Mouse (Mus musculus): Measurements from ENCODE around the gene Kcnq1.

The Kcnq1 gene

GRCm38 (mm10) chr7:143461920-143462319 is 355.8 kb downstream of the Kcnq1 start:
- DNase-seq (ENCODE audit: low read depth, low spot score): no peak

DNA sequence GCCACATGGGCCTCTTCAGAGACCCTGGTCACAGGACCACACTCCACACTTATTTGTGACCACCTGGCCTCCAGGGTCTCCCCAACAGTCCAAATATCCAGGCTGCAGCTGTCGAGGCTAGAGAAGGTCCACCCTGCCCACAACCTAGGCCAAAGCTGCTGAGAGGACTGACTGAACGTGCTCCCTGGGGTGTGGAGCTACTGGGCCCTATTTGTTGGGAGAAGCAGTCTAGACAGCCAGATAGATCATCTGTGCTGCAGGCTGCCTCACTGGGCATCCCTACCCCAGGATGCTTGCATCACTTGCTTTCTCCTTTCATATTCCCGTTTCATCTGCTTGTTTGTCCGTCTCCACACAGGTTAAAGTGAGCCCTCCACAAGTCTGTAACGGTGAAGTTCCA is 356.4 kb downstream of the Kcnq1 start:
- no peak for DNase-seq (ENCODE audit: low read depth, low spot score)

DNA sequence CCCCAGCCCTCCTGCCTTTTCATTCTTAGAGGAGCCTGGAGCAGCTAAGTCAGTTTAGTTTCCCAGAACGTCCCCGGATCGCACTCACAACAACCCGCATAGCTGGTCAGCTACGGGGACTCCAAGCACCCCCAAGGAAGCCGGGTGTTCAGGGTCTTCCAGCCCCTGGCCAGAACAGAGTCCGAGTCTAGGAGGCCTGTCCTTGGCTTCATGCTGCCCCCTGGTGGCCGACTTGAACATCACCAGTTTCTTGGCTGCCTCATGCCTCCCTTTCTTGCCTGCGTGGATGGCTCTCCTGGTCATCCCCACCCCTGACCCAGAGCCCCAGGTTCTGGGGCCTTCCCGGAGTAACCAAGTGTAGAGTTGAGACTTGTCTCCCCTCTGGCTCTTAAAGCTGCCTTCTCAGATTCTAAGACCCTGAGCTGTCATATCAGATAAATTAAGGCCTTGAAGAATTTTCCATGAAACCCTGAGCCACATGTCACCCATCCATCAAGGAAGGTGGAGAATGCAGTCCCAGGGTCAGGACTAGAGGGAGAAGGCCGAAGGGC is 357.8 kb downstream of the Kcnq1 start:
- DNase-seq (ENCODE audit: low read depth, low spot score): peak; percentile 77

DNA sequence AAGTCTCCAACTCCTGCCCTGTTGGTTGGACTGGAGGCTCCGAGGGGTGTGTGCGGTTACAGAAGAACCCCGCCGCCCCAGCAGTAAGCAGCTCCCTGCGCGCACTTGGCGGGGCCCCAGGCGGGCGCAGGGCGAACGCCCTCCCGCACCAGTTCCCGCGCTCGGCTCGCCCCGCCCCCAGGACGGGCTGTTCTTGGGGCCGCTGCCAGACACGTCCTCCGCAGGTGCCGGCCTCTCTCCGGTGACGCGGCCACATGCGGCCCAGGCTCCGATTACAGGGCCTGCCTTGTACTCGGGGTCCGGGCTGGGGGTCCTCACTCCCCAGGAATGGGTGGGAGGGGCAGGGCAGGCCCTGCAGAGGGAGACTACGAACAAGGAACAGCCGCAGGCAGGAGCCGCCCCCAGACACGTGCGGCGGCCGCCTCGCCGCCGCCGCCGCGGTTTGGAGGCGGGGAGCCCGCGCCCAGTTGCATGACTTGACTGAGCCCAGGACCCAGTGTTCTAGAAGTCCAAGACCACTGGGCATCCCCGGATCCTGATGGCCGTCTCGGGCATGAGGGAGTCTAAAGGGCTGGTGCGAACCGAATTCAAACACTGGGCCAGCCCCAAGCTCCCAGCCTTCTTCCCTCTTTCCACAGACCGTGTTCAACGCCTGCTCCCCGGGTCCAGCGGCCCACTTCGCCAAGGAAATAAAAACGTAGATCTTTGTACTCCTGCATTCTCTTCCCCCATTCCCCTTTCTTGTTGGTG is 358.8 kb downstream of the Kcnq1 start:
- no peak for DNase-seq (ENCODE audit: low read depth, low spot score)

DNA sequence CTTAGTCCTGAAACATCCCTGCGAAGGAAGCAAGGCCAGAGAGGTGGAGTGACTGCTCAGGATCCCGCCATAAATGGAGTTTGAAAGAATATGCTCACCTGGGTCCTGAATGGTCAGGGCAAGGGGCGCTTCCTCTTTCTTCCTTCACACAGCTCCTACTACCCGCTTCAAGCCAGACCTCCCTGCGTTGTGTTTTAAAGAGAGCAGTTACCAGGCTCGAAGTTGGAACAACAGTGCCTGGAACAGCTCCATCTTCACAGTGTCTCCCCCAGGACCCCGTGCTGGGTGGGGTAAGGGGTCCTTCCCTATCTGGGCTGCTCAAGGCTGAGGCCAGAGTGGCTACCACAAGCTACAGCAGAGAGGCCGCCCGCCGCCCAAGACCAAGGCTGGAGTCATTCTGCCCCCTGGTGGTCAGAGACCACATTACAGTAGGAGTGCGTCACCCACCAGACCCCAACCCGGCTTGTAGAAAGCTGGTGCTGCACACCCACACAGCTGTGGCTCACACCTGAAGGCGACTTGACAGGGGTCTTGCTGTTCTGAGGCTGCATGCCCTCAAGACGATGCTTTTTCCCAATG is 360.0 kb downstream of the Kcnq1 start:
- DNase-seq (ENCODE audit: low read depth, low spot score): peak; percentile 61

DNA sequence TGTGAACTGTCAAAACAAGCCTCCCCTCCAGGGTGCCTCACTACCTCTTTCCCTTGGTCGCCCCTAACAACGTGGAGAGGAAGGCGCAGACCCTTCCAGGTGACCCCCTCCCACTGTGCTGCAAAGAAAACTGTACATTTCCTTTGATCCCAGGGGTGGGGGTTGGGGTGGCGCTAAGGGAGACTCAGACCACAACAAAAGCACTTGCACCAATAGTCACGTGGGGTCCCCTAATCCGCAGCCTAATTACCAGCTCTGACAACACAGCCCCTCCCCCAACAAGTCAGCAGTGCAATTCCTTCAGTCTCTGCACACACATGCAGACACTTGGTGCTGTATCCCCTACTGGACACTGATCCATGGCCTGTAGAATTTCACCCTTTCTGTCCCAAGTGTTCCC is 361.6 kb downstream of the Kcnq1 start:
- no peak for DNase-seq (ENCODE audit: low read depth, low spot score)

DNA sequence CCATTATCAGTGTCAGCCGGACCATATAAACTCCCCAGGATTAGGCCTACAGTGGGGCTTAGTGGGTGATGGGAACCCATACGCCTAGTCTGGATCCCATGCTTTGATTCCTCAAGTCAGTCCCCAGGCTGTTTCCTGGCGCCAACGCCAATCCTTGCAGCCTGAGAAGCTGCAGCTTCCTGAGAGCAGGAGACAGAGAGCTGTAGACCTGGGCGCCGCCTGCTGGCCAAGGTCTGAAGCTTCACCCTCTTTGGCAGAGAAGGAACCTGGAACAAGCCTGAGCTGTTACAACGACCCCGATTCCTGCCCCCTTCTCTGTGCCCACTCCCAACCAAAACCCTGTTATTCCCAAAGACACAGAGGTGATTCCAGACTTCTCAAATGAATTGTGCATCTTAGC is 363.8 kb downstream of the Kcnq1 start:
- DNase-seq (ENCODE audit: low read depth, low spot score): peak; percentile 81

DNA sequence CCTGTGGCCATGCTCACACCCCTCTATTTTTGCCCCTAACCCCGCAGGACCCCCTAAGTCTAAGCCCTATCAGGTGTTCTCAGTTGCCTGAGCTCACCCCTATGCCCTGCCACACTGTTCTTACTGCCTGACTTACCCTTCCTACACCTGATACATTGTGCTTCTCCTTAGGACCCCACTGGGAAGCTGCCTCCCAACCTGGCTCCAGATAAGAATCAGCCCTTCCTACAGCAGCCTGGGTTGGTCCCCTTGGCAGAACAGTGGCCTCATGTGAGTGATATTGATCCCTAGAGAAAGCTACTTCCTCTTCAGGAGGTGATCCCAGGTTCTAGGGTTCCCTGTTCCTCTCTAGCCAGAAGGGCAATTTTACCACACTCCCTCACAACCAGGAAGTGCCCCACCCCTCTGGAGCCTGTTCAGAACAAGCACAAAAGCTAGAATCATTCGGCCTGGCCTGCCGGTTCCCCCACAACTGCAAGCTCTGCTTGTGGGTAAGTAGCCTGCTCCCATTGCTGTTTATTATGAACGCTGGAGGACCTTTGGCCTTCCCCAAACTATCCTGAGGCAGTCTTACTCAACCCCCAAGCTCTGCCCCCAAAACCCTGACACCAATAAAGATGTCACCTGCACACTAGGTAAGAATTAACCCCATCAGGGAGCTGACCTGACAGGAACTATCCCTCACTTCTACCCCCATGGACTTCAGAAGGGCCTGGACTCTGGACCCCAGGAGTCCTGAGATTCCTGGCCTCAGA is 367.4 kb downstream of the Kcnq1 start, which contains the start of gene Slc22a18:
Gene Slc22a18 (plus strand): TSS at position 390 of the 755 bp plus-strand sequence.
- no peak for DNase-seq (ENCODE audit: low read depth, low spot score)

- no peak for DNase-seq (ENCODE audit: low read depth, low spot score)
These were observed 368.6 kb downstream of the Kcnq1 start for GRCm38 (mm10) chr7:143474811-143475210.

GRCm38 (mm10) chr7:143475876-143476275 is 369.7 kb downstream of the Kcnq1 start:
- DNase-seq (ENCODE audit: low read depth, low spot score): no peak
